Mouse (Mus musculus) ES-Bruce4 (cell line): ENCODE results near the gene Gyg.

Experiments
- CTCF ChIP-seq: IDR thresholded peaks from one replicate; pipeline ENCODE4 v1.8.1; 2011; ENCODE audit warnings: low read depth, low read length
- POLR2A ChIP-seq: IDR thresholded peaks from one replicate; pipeline ENCODE4 v1.8.1; 2011; ENCODE audit warnings: low read length; ENCODE audit not compliant: insufficient read depth

GRCm38 (mm10) chr3:20155476-20155875, 359 bp upstream of the Gyg start:
- TF ChIP-seq POLR2A (no peak), CTCF (no peak)
